Mouse (Mus musculus) T-cell, adult 66 days (primary cell): ENCODE results near the gene 4930562C15Rik. TPM values are rescaled to one million over a fixed set of nuclear protein-coding genes. Genes with fewer than 3 reads are reported as not detected.

Experiments
- total RNA-seq, 2 experiments: library from RNA; stranded (reverse); gene quantifications; 3 replicates in 1 of 2; 4 replicates in 1 of 2; pipeline ENCODE4 v1.2.4; 2023

Gene 4930562C15Rik
- not detected for total RNA-seq

GRCm38 (mm10) chr16:4835191-4835590 is at the start of gene 4930562C15Rik:
Gene 4930562C15Rik (plus strand): TSS chr16:4835416.

DNA sequence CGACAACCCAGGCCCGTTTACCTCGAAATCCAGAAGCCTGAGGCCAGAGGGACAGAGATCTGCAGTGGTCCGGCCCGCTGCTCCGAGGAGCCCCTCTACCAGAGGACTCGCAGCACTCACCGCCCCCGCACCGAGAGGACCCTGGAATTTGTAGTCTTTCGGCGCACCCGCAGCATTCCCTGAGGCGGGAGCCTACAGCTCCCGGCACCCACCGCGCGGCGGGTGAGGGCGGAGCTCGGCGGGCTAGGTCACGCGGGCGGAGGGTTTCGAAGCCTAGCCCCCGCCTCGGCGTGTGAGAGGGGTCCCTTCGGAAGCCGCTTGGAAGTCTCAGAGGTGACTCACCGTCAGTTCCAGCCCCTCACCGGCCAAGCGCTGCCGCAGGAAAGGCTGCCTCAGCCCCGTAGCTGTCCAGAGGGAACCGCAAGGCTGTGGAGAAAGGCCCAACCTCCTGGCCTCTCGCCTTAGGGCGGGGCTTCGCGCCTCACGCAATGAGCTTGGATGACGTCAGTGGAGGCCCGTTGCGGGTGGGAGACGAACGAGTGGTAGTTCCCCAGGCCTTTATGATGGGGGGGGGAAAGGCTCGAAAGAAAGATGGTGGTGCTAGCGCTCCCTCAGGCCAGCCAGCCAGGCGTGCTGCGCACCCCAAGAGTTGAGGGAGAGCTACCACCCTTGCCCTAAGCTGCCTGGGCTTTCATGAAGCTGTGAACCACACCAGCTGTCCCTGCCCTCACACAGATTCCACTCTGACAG is 45.2 kb upstream of the 4930562C15Rik start, which contains the start of gene Cdip1:
TSS of gene Cdip1 (minus strand) at position 483 of the 750 bp plus-strand sequence.

GRCm38 (mm10) chr16:4880136-4880825 is 45.1 kb downstream of the 4930562C15Rik start, which contains the start of gene Ubald1:
Gene Ubald1 (minus strand): TSS chr16:4880315.

GRCm38 (mm10) chr16:4885760-4886689 is 50.8 kb downstream of the 4930562C15Rik start, which contains the start of gene Mgrn1:
Gene Mgrn1 (plus strand): TSS chr16:4886249.

Other genes starting within 250 kb of the 4930562C15Rik start
- under 1 TPM; 0.23 to 0.62 TPM for gene Glis2, start 240.7 kb upstream of the 4930562C15Rik start, total RNA-seq
- 10 to 100 TPM; 46.5 to 52.6 TPM for gene Pam16, start 210.4 kb upstream of the 4930562C15Rik start, total RNA-seq
- not detected for gene Vasn, start 195.5 kb upstream of the 4930562C15Rik start, total RNA-seq
- gene Dnaja3, start 195.4 kb upstream of the 4930562C15Rik start, total RNA-seq = 10 to 100 TPM; 24.4 to 29.3 TPM
- gene Coro7, start 155.6 kb upstream of the 4930562C15Rik start, total RNA-seq = 100 to 1,000 TPM; 168 to 171 TPM
- 1 to 10 TPM; 3.0 to 3.2 TPM for gene Nmral1, start 116.1 kb upstream of the 4930562C15Rik start, total RNA-seq
- gene Hmox2, start 109.1 kb upstream of the 4930562C15Rik start, total RNA-seq = 10 to 100 TPM; 38.4 to 43.3 TPM
- gene Cdip1, start 45.1 kb upstream of the 4930562C15Rik start, total RNA-seq = 10 to 100 TPM; 43.9 to 46.7 TPM
- gene Ubald1, start 44.9 kb downstream of the 4930562C15Rik start, total RNA-seq = 100 to 1,000 TPM; 139 to 150 TPM
- gene Mgrn1, start 50.8 kb downstream of the 4930562C15Rik start, total RNA-seq = 10 to 100 TPM; 62.5 to 70.5 TPM
- 10 to 100 TPM; 55.9 to 61.6 TPM for gene Nudt16l1, start 103.3 kb downstream of the 4930562C15Rik start, total RNA-seq
- 10 to 100 TPM; 62.4 to 77.5 TPM for gene Anks3, start 128.8 kb downstream of the 4930562C15Rik start, total RNA-seq
- not detected for gene Sept12, start 162.4 kb downstream of the 4930562C15Rik start, total RNA-seq
- gene Smim22, start 171.9 kb downstream of the 4930562C15Rik start, total RNA-seq = not detected
- gene Rogdi, start 178.1 kb downstream of the 4930562C15Rik start, total RNA-seq = 10 to 100 TPM; 11.3 to 17.4 TPM
- gene Glyr1, start 214.4 kb downstream of the 4930562C15Rik start, total RNA-seq = 100 to 1,000 TPM; 113 to 114 TPM
- 100 to 1,000 TPM in 1 of 2 experiments, 10 to 100 TPM in 1; 98.8 to 105 TPM for gene Ubn1, start 214.6 kb downstream of the 4930562C15Rik start, total RNA-seq